Mouse (Mus musculus) embryo, embryonic 10.5 days (tissue): ENCODE measurements at regions not wholly inside any gene's neighbourhood (a gene's known extent, or its start where the extent isn't known, plus 50 kb on each side); places are given as distances from the start of the nearest gene placed in this dataset.

Source experiments
- DNase-seq: peaks from one replicate; pipeline ENCODE4 v3.0.0-alpha.2; 2015; ENCODE audit warnings: low spot score

DNA sequence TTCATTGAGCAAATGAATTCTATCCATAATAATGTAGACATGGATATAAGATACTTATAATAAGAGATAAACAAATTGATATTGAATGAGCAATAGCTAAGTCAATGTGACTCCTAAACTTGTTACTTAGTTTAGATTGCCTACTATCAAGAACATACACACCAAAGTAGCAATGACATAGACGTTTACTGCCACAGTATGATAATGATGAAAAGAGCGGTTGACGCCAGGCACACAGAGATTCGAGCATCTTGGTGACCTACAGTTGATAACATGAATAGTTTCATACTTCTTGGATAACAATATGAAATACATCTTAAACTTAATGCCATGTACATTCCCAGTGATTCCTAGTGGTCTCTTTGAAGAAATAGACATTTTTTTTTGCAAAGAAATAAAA lies 55.9 kb upstream of the Tbc1d2b start:
- no peak for DNase-seq
